Mouse (Mus musculus): Measurements from ENCODE around the gene Nrbf2.

GRCm38 (mm10) chr10:67301046-67301445 is 15.9 kb upstream of the Nrbf2 start:
- TF ChIP-seq CTCF (IDR thresholded peaks at IDR 0.05; ENCODE audit: extremely low read depth, insufficient read depth, insufficient read length, insufficient replicate concordance) (no peak), POLR2A (IDR thresholded peaks at IDR 0.05; ENCODE audit: low read depth, low read length) (no peak)

Measured in spleen, adult 2 months (tissue).